9 mouse cellular contexts compared by ENCODE assay signal in genomic region chr5:122344260-122344659, GRCm38 (mm10). TPM values are rescaled to one million over a fixed set of nuclear protein-coding genes. Genes with fewer than 3 reads are reported as not detected.
DNase-seq lines count a peak whose midpoint lies in the region; ATAC-seq and TF ChIP-seq lines count a peak whose summit lies in the region.
"Had no signal": no experiment of that assay in that cellular context is flagged by ENCODE, and none has a peak within 500 bp of the region (broad histone marks: within the 10 kb centered on the region; RNA-seq: fewer than 3 reads in every experiment).

No protein-coding gene starts in this region.

- H3K27me3 ChIP-seq in hindbrain, embryonic 16.5 days (replicated peaks; ENCODE audit: control insufficient read depth, insufficient read depth, low read length) = no peaks in the 10 kb centered on the region
- no peaks in the 10 kb centered on the region for H3K27me3 ChIP-seq in neural tube, embryonic 13.5 days
- H3K27me3 ChIP-seq in stomach, postnatal 0 days (ENCODE audit: control insufficient read depth, insufficient read depth, low read length) = no peaks in the 10 kb centered on the region

- peaks cover 4% of the 10 kb centered on the region; the same call in 1 of the 2 replicates for H3K4me1 ChIP-seq in bone marrow, adult 2 months (ENCODE audit: control insufficient read depth, insufficient read depth, low read length)
- no peaks in the 10 kb centered on the region for H3K4me1 ChIP-seq in hindbrain, embryonic 16.5 days (ENCODE audit: control insufficient read depth, insufficient read depth, low read depth, low read length)
- 0 out of 2 replicates have a peak, but pooled peaks cover 7% of the 10 kb centered on the region for H3K4me1 ChIP-seq in neural tube, embryonic 13.5 days (replicated peaks)
- H3K4me1 ChIP-seq in stomach, postnatal 0 days (replicated peaks; ENCODE audit: control insufficient read depth, insufficient read depth) = no peaks in the 10 kb centered on the region

- intact Hi-C loops in left cerebral cortex, postnatal 4 days (cut with DNase I) = loop anchor here (2.0 to 5.0 kb wide), 2 partner anchors 77 to 212 kb away; no protein-coding TSS in a partner anchor

- no peaks in the 10 kb centered on the region for H3K9me3 ChIP-seq in hindbrain, embryonic 16.5 days (ENCODE audit: control insufficient read depth, low read length)
- H3K9me3 ChIP-seq in neural tube, embryonic 13.5 days = no peaks in the 10 kb centered on the region
- H3K9me3 ChIP-seq in stomach, postnatal 0 days (ENCODE audit: control insufficient read depth, low read length) = no peaks in the 10 kb centered on the region

- no peak overlapping the region for H3K4me2 ChIP-seq in hindbrain, embryonic 16.5 days (ENCODE audit: low read length)
- H3K4me2 ChIP-seq in neural tube, embryonic 13.5 days = no peak overlapping the region
- H3K4me2 ChIP-seq in stomach, postnatal 0 days (replicated peaks; ENCODE audit: low read depth) = no peak overlapping the region

- H3K36me3 ChIP-seq in hindbrain, embryonic 16.5 days (ENCODE audit: control insufficient read depth, insufficient read depth, low read length) = no peaks in the 10 kb centered on the region
- H3K36me3 ChIP-seq in neural tube, embryonic 13.5 days = no peaks in the 10 kb centered on the region
- H3K36me3 ChIP-seq in stomach, postnatal 0 days (ENCODE audit: control insufficient read depth, insufficient read depth, low read length) = no peaks in the 10 kb centered on the region

- WGBS in bone marrow, adult 2 months = 4% methylated on average over 5 of the region's 5 CpGs
- WGBS in hindbrain, embryonic 16.5 days = 8% methylated on average over 5 of the region's 5 CpGs
- WGBS in neural tube, embryonic 13.5 days = 9% methylated on average over 5 of the region's 5 CpGs
- WGBS in stomach, postnatal 0 days = 4% methylated on average over 5 of the region's 5 CpGs

- no peak overlapping the region for H3K27ac ChIP-seq in bone marrow, adult 2 months (ENCODE audit: control insufficient read depth, insufficient read depth, low read depth, low read length, poor library complexity)
- no peak overlapping the region for H3K27ac ChIP-seq in hindbrain, embryonic 16.5 days (ENCODE audit: low read depth, low read length)
- no peak overlapping the region for H3K27ac ChIP-seq in neural tube, embryonic 13.5 days (replicated peaks)
- H3K27ac ChIP-seq in stomach, postnatal 0 days (replicated peaks) = no peak overlapping the region

- DNase-seq in left cerebral cortex, adult 18-20 months (ENCODE audit: low spot score in 2 of 2) = peak; percentile 74 to 76
- no peak for DNase-seq in left cerebral cortex, adult 11 months (ENCODE audit: low spot score)
- peak; percentile 78 for DNase-seq in left cerebral cortex, postnatal 4 days
- DNase-seq in stomach, postnatal 0 days (ENCODE audit: low spot score) = peak; percentile 85

- peak; percentile 91 for ATAC-seq in erythroblast, adult 5-6 weeks (replicated peaks; ENCODE audit: low FRiP score, poor library complexity, severe bottlenecking)
- peak; percentile 68; the same call in 1 of the 2 replicates for ATAC-seq in hindbrain, embryonic 16.5 days
- peak; percentile 72; the same call in 1 of the 2 replicates for ATAC-seq in neural tube, embryonic 13.5 days (ENCODE audit: low read depth)
- peak; percentile 76 for ATAC-seq in stomach, postnatal 0 days (ENCODE audit: low FRiP score, low TSS enrichment)

- no peak for TF ChIP-seq POLR2A in bone marrow, adult 2 months (IDR thresholded peaks at IDR 0.05; ENCODE audit: borderline replicate concordance, control insufficient read depth, low read depth, low read length)

- peak; percentile 97 for TF ChIP-seq CTCF in bone marrow, adult 2 months (IDR thresholded peaks at IDR 0.05; ENCODE audit: control insufficient read depth, insufficient read depth, low read length)
- peak; percentile 91 for TF ChIP-seq CTCF in stomach, postnatal 0 days (IDR thresholded peaks at IDR 0.05; ENCODE audit: low read depth)

- no peak overlapping the region for H3K4me3 ChIP-seq in bone marrow, adult 2 months (replicated peaks; ENCODE audit: control insufficient read depth, low read depth, low read length)
- no peak overlapping the region for H3K4me3 ChIP-seq in hindbrain, embryonic 16.5 days (ENCODE audit: low read length)
- no peak overlapping the region for H3K4me3 ChIP-seq in neural tube, embryonic 13.5 days
- H3K4me3 ChIP-seq in stomach, postnatal 0 days (ENCODE audit: low read depth, low read length) = no peak overlapping the region
- H3K4me3 ChIP-seq: erythroblast, embryonic 14.5 days had no signal

- no peak for TF ChIP-seq EP300 in stomach, postnatal 0 days (optimal IDR thresholded peaks at IDR 0.05)

- H3K9ac ChIP-seq in hindbrain, embryonic 16.5 days (ENCODE audit: low read depth, low read length) = no peak overlapping the region
- H3K9ac ChIP-seq in neural tube, embryonic 13.5 days = no peak overlapping the region
- H3K9ac ChIP-seq in stomach, postnatal 0 days (ENCODE audit: low read length) = no peak overlapping the region

RNA-seq across cellular contexts. Expression of gene Rad9b, which starts 9.8 kb away (rescaled TPM):
- 1 to 10 TPM; 2.5 to 4.0 TPM for total RNA-seq in left cerebral cortex, adult 18-20 months (2021)
- 2.1 and 4.1 TPM in 2 replicates for polyA plus RNA-seq in bone marrow, adult 2 months (2011; ENCODE audit: insufficient read depth, insufficient read length, low replicate concordance, missing spikeins)
- total RNA-seq in erythroblast, adult 5-6 weeks (2015; ENCODE audit: low replicate concordance) = 1.5 TPM in 1 of 2 replicates, not detected in the other
- 0.56 TPM in 1 of 2 replicates, not detected in the other for total RNA-seq in erythroblast, adult 5-6 weeks (2017; ENCODE audit: low replicate concordance)
- polyA plus RNA-seq in hindbrain, embryonic 16.5 days (2015; fragmentation: Nextera tagmentation; extraction: Ambion mirVana) = 17.7 and 20.1 TPM in 2 replicates
- total RNA-seq in left cerebral cortex, postnatal 4 days (2021) = 1 to 10 TPM; 6.1 to 6.8 TPM
- 18.5 and 18.9 TPM in 2 replicates for polyA plus RNA-seq in neural tube, embryonic 13.5 days (2015; fragmentation: Nextera tagmentation; extraction: Ambion mirVana)
- 5.2 and 5.3 TPM in 2 replicates for polyA plus RNA-seq in stomach, postnatal 0 days (2015; fragmentation: Nextera tagmentation; extraction: Ambion mirVana)
- polyA plus RNA-seq: erythroblast, embryonic 14.5 days had no signal

RNA-seq across cellular contexts. Expression of gene Vps29, which starts 9.9 kb away (rescaled TPM):
- total RNA-seq in left cerebral cortex, adult 18-20 months (2021) = 100 to 1,000 TPM; 181 to 216 TPM
- polyA plus RNA-seq in bone marrow, adult 2 months (2011; ENCODE audit: insufficient read depth, insufficient read length, low replicate concordance, missing spikeins) = 32.0 and 34.8 TPM in 2 replicates
- total RNA-seq in erythroblast, adult 5-6 weeks (2015; ENCODE audit: low replicate concordance) = 43.9 and 44.2 TPM in 2 replicates
- 19.8 and 23.4 TPM in 2 replicates for total RNA-seq in erythroblast, adult 5-6 weeks (2017; ENCODE audit: low replicate concordance)
- polyA plus RNA-seq in hindbrain, embryonic 16.5 days (2015; fragmentation: Nextera tagmentation; extraction: Ambion mirVana) = 314 and 353 TPM in 2 replicates
- 100 to 1,000 TPM; 202 to 208 TPM for total RNA-seq in left cerebral cortex, postnatal 4 days (2021)
- polyA plus RNA-seq in neural tube, embryonic 13.5 days (2015; fragmentation: Nextera tagmentation; extraction: Ambion mirVana) = 307 and 327 TPM in 2 replicates
- 187 and 191 TPM in 2 replicates for polyA plus RNA-seq in stomach, postnatal 0 days (2015; fragmentation: Nextera tagmentation; extraction: Ambion mirVana)

RNA-seq across cellular contexts. Expression of gene Gpn3, which starts 27.4 kb away (rescaled TPM):
- total RNA-seq in left cerebral cortex, adult 18-20 months (2021) = 10 to 100 TPM; 24.9 to 27.6 TPM
- 12.9 and 16.1 TPM in 2 replicates for polyA plus RNA-seq in bone marrow, adult 2 months (2011; ENCODE audit: insufficient read depth, insufficient read length, low replicate concordance, missing spikeins)
- 21.1 and 35.9 TPM in 2 replicates for total RNA-seq in erythroblast, adult 5-6 weeks (2015; ENCODE audit: low replicate concordance)
- total RNA-seq in erythroblast, adult 5-6 weeks (2017; ENCODE audit: low replicate concordance) = 25.0 and 53.7 TPM in 2 replicates
- polyA plus RNA-seq in hindbrain, embryonic 16.5 days (2015; fragmentation: Nextera tagmentation; extraction: Ambion mirVana) = 35.3 and 40.9 TPM in 2 replicates
- total RNA-seq in left cerebral cortex, postnatal 4 days (2021) = 10 to 100 TPM; 19.9 to 20.6 TPM
- polyA plus RNA-seq in neural tube, embryonic 13.5 days (2015; fragmentation: Nextera tagmentation; extraction: Ambion mirVana) = 46.9 and 53.6 TPM in 2 replicates
- 40.5 and 41.5 TPM in 2 replicates for polyA plus RNA-seq in stomach, postnatal 0 days (2015; fragmentation: Nextera tagmentation; extraction: Ambion mirVana)

RNA-seq across cellular contexts. Expression of gene Fam216a, which starts 27.9 kb away (rescaled TPM):
- total RNA-seq in left cerebral cortex, adult 18-20 months (2021) = 10 to 100 TPM; 67.8 to 75.3 TPM
- polyA plus RNA-seq in bone marrow, adult 2 months (2011; ENCODE audit: insufficient read depth, insufficient read length, low replicate concordance, missing spikeins) = 14.6 and 16.4 TPM in 2 replicates
- total RNA-seq in erythroblast, adult 5-6 weeks (2015; ENCODE audit: low replicate concordance) = 6.5 and 9.0 TPM in 2 replicates
- total RNA-seq in erythroblast, adult 5-6 weeks (2017; ENCODE audit: low replicate concordance) = 5.9 and 6.4 TPM in 2 replicates
- polyA plus RNA-seq in hindbrain, embryonic 16.5 days (2015; fragmentation: Nextera tagmentation; extraction: Ambion mirVana) = 132 and 140 TPM in 2 replicates
- 10 to 100 TPM; 62.7 to 65.4 TPM for total RNA-seq in left cerebral cortex, postnatal 4 days (2021)
- polyA plus RNA-seq in neural tube, embryonic 13.5 days (2015; fragmentation: Nextera tagmentation; extraction: Ambion mirVana) = 135 and 142 TPM in 2 replicates
- polyA plus RNA-seq in stomach, postnatal 0 days (2015; fragmentation: Nextera tagmentation; extraction: Ambion mirVana) = 23.8 and 26.0 TPM in 2 replicates

RNA-seq across cellular contexts. Expression of gene Arpc3, which starts 47.4 kb away (rescaled TPM):
- total RNA-seq in left cerebral cortex, adult 18-20 months (2021) = 100 to 1,000 TPM; 194 to 229 TPM
- 280 and 397 TPM in 2 replicates for polyA plus RNA-seq in bone marrow, adult 2 months (2011; ENCODE audit: insufficient read depth, insufficient read length, low replicate concordance, missing spikeins)
- total RNA-seq in erythroblast, adult 5-6 weeks (2015; ENCODE audit: low replicate concordance) = 98.4 and 108 TPM in 2 replicates
- 220 and 303 TPM in 2 replicates for total RNA-seq in erythroblast, adult 5-6 weeks (2017; ENCODE audit: low replicate concordance)
- polyA plus RNA-seq in hindbrain, embryonic 16.5 days (2015; fragmentation: Nextera tagmentation; extraction: Ambion mirVana) = 139 and 158 TPM in 2 replicates
- total RNA-seq in left cerebral cortex, postnatal 4 days (2021) = 100 to 1,000 TPM; 258 to 271 TPM
- polyA plus RNA-seq in neural tube, embryonic 13.5 days (2015; fragmentation: Nextera tagmentation; extraction: Ambion mirVana) = 163 and 169 TPM in 2 replicates
- 147 TPM in 2 replicates for polyA plus RNA-seq in stomach, postnatal 0 days (2015; fragmentation: Nextera tagmentation; extraction: Ambion mirVana)
